Mouse (Mus musculus): ENCODE measurements at regions not wholly inside any gene's neighbourhood (a gene's known extent, or its start where the extent isn't known, plus 50 kb on each side); places are given as distances from the start of the nearest gene placed in this dataset.

DNA sequence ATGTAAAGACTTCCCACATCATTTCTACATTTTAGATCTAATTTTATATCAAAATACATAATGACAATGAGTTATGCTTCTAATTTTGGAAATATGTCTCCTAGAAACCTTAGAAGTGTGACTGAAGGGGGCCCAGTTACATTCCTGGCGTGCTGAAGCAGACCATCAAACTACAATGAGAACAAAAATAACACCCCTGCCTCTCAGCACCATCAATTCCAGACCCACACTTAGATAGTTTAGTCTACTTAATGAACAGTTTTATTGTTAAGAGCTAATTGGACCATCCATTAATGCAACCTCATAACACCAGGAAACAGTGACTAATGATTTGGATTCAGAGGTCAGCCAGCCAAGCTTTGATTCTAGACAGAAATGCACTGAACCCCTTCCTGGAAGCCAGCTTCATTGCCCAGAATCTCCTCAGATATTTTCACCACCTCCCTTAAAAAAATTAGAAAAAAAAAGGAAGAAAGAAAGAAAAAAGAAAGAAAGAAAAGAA lies 280.7 kb downstream of the Ptbp2 start:
- WGBS = 64% methylated on average over 1 of the region's 1 CpGs
- no peak for ATAC-seq (ENCODE audit: low FRiP score, low read depth)
- no peaks in the 10 kb centered on the region for H3K36me3 ChIP-seq
- H3K27ac ChIP-seq (replicated peaks) = no peak overlapping the region
- no peak overlapping the region for H3K4me3 ChIP-seq
- no peak overlapping the region for H3K9ac ChIP-seq
- H3K27me3 ChIP-seq = no peaks in the 10 kb centered on the region
- H3K9me3 ChIP-seq = no peaks in the 10 kb centered on the region
- peaks cover 5% of the 10 kb centered on the region for H3K4me1 ChIP-seq (replicated peaks)
- H3K4me2 ChIP-seq = no peak overlapping the region

DNA sequence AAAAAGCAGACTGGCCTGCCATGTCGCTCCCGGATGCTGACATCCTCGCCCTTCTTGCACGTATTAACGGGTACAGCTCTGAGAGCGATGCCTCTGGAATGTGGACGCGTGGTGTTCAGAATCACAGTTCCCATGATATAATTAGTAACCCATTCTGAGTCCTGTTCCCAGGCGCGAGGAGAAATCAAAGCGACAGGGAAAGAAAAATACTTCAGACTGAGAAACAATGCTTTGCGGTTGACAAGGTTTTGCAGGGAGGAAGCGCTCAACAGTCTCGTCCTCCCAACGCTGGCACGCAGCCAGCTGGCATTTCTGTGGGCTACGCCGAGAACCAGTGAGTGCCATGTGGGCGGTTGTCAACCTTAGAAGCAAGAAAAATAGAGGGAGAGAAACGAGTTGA lies 285.6 kb downstream of the Ptbp2 start:
- peak; percentile 81; the same call in 1 of the 2 replicates for ATAC-seq (ENCODE audit: low FRiP score, low read depth)
- Histone ChIP-seq H3K27me3 (no peaks in the 10 kb centered on the region), H3K9ac (no peak overlapping the region), H3K9me3 (no peaks in the 10 kb centered on the region), H3K4me2 (peak overlapping the region; percentile 52), H3K27ac (replicated peaks) (no peak overlapping the region; the same call in 1 of the 2 replicates), H3K4me3 (peak overlapping the region; percentile 15), H3K36me3 (no peaks in the 10 kb centered on the region), H3K4me1 (replicated peaks) (peaks cover 9% of the 10 kb centered on the region)
- 42% methylated on average over 20 of the region's 20 CpGs for WGBS

- Histone ChIP-seq H3K36me3 (no peaks in the 10 kb centered on the region), H3K4me2 (no peak overlapping the region), H3K4me3 (no peak overlapping the region), H3K9me3 (no peaks in the 10 kb centered on the region), H3K9ac (no peak overlapping the region), H3K27ac (replicated peaks) (no peak overlapping the region), H3K27me3 (no peaks in the 10 kb centered on the region), H3K4me1 (replicated peaks) (peaks cover 9% of the 10 kb centered on the region)
- 42% methylated on average over 7 of the region's 7 CpGs for WGBS
- ATAC-seq (ENCODE audit: low FRiP score, low read depth) = no peak
Measured at GRCm38 (mm10) chr3:119497880-119498279, 286.4 kb downstream of the Ptbp2 start.

DNA sequence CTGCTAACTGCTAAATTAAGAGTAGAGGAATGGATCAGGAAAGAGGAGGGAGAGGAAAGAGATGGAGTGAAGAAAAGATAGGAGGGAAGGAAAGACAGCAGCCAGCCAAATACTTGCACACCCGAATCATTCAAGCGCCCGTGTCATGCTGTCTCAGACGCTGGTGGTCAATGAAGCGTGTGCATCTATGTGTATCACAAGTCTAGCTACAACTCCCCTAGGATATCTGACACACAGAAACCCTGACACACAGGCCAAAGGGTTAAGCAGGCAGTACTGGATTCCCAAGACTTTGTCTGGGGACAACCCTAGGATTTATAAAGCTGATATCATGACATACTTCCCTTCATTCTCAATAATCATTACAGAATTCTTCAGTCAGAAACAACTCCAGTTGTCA lies 289.7 kb downstream of the Ptbp2 start:
- no peak overlapping the region for H3K27ac ChIP-seq (replicated peaks)
- H3K9ac ChIP-seq = no peak overlapping the region
- no peaks in the 10 kb centered on the region for H3K36me3 ChIP-seq
- no peak for ATAC-seq (ENCODE audit: low FRiP score, low read depth)
- H3K4me1 ChIP-seq (replicated peaks) = peaks cover 9% of the 10 kb centered on the region
- 73% methylated on average over 5 of the region's 5 CpGs for WGBS
- no peaks in the 10 kb centered on the region for H3K9me3 ChIP-seq
- H3K27me3 ChIP-seq = no peaks in the 10 kb centered on the region
- H3K4me3 ChIP-seq = no peak overlapping the region
- H3K4me2 ChIP-seq = no peak overlapping the region

GRCm38 (mm10) chr3:119492627-119493026 lies 291.6 kb downstream of the Ptbp2 start:
- no peaks in the 10 kb centered on the region for H3K27me3 ChIP-seq
- no peak overlapping the region for H3K27ac ChIP-seq (replicated peaks)
- H3K36me3 ChIP-seq = no peaks in the 10 kb centered on the region
- no peak for ATAC-seq (ENCODE audit: low FRiP score, low read depth)
- H3K4me1 ChIP-seq (replicated peaks) = no peaks in the 10 kb centered on the region
- no peak overlapping the region for H3K4me2 ChIP-seq
- no peak overlapping the region for H3K9ac ChIP-seq
- WGBS = 55% methylated on average over 1 of the region's 1 CpGs
- no peak overlapping the region for H3K4me3 ChIP-seq
- no peaks in the 10 kb centered on the region for H3K9me3 ChIP-seq

- Histone ChIP-seq H3K4me3 (no peak overlapping the region), H3K9me3 (0 out of 2 replicates have a peak, but pooled peaks cover 4% of the 10 kb centered on the region), H3K9ac (no peak overlapping the region), H3K27me3 (no peaks in the 10 kb centered on the region), H3K36me3 (no peaks in the 10 kb centered on the region), H3K4me2 (no peak overlapping the region), H3K4me1 (replicated peaks) (no peaks in the 10 kb centered on the region), H3K27ac (replicated peaks) (no peak overlapping the region)
- no peak for ATAC-seq (ENCODE audit: low FRiP score, low read depth)
Measured at GRCm38 (mm10) chr3:119489336-119489735, 294.9 kb downstream of the Ptbp2 start.

All from hindbrain, embryonic 15.5 days (tissue).